Mouse (Mus musculus) midbrain, embryonic 11.5 days (tissue): ENCODE measurements around the gene Rnf2. TPM values are rescaled to one million over a fixed set of nuclear protein-coding genes. Genes with fewer than 3 reads are reported as not detected.

Experiments
- ATAC-seq: fragments of 200-750 bp; cut with Nextera tagmentation; 2 replicates; pipeline ENCODE4 v1.8.0; 2017; ENCODE audit warnings: moderate TSS enrichment, moderate library complexity; ENCODE audit not compliant: low FRiP score
- DNase-seq: peaks from one replicate; pipeline ENCODE4 v3.0.0; 2015; ENCODE audit warnings: low spot score; ENCODE audit errors: missing footprints
- H3K27ac ChIP-seq: fragments of 300-500 bp; sonication (generic); 2 replicates; pipeline ENCODE4 v1.5.1; 2014; ENCODE audit warnings: low read depth, low read length
- H3K27me3 ChIP-seq: fragments of 300-500 bp; sonication (generic); 2 replicates; pipeline ENCODE4 v1.6.1; 2014; ENCODE audit warnings: mild to moderate bottlenecking, low read length, moderate library complexity, mixed read lengths; ENCODE audit not compliant: control insufficient read depth, insufficient read depth
- H3K36me3 ChIP-seq: fragments of 300-500 bp; sonication (generic); 2 replicates; pipeline ENCODE4 v1.6.1; 2014; ENCODE audit warnings: mild to moderate bottlenecking, low read length, moderate library complexity, mixed read lengths; ENCODE audit not compliant: control insufficient read depth, insufficient read depth
- H3K4me1 ChIP-seq: fragments of 300-500 bp; sonication (generic); 2 replicates; pipeline ENCODE4 v1.6.1; 2014; ENCODE audit warnings: low read length; ENCODE audit not compliant: control insufficient read depth, insufficient read depth
- H3K4me2 ChIP-seq: fragments of 300-500 bp; sonication (generic); 2 replicates; pipeline ENCODE4 v1.6.1; 2014; ENCODE audit warnings: mild to moderate bottlenecking, moderate library complexity
- H3K4me3 ChIP-seq: fragments of 300-500 bp; sonication (generic); 2 replicates; pipeline ENCODE4 v1.5.1; 2014; ENCODE audit warnings: low read depth, low read length
- H3K9ac ChIP-seq: fragments of 300-500 bp; sonication (generic); 2 replicates; pipeline ENCODE4 v1.6.1; 2014; ENCODE audit warnings: low read length
- H3K9me3 ChIP-seq: fragments of 300-500 bp; sonication (generic); 2 replicates; pipeline ENCODE4 v1.6.1; 2016; ENCODE audit warnings: low read length; ENCODE audit not compliant: control insufficient read depth
- WGBS: fragments of 180-500 bp; shearing (Covaris S2); extraction: QIAGEN DNeasy Blood & Tissue Kit; methylation state at CpG from one replicate; pipeline ENCODE4 v1.1.7; 2014; 5-methylcytosine and 5-hydroxymethylcytosine counted together
- polyA plus RNA-seq: library from polyadenylated mRNA; unstranded; fragments of >200 nt; fragmentation: Nextera tagmentation; extraction: Ambion mirVana; gene quantifications from 2 replicates; pipeline ENCODE4 v1.2.1, GENCODE M21; 2014

Rnf2 gene
- polyA plus RNA-seq: 149 and 161 TPM in 2 replicates

DNA sequence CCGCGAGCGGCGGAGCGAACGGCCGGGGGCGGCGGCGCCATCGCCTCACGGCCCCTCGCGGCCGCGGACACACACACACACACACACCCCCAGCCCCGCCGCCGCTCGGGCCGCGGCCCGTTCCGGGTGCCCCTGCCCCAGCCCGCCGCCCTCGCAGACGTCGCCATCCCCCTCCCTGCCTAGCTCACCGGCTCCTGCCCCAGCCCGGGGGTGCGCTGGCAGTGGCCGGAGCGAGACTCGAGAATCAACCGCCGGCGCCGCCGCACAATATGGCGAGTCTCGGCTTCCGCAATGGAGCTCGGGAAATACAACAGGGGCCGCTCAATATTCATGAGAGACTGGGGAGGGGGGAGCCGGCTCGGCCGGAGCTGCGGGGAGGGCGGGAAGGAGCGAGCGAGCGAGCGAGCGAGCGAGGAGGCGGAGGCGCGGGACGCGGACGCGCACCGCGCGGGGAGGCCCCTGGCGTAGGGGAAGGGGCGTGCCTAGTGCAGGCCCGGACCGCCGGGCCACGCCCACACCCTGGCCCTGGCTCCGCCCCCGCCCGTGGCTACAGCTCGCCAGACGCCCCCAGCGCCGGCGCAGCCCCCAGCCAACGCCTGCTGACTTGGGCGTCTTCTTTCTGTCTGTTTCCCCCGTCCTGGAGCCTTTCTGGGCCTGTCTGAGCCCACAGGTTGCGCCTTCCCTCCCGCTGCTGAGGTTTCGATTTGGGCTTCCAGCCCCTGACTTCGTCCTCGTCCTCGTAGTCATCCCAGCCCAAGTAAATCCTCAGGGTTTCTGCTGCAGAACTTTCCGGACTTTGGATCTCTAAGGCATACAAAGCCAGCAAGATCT, at the start of gene Rnf2:
Gene Rnf2, minus strand, starts transcription at position 425 of the 831 bp plus-strand sequence.
- peak within 1 kb of the TSS; percentile 58 for H3K4me2 ChIP-seq
- ATAC-seq: peak; percentile 97
- peak within 1 kb of the TSS; percentile 96 for H3K9ac ChIP-seq
- WGBS: under 1% methylated on average over 77 of the region's 90 CpGs
- peak within 1 kb of the TSS; percentile 95 for H3K27ac ChIP-seq
- H3K9me3 ChIP-seq: no peaks in the 10 kb centered on the region
- H3K27me3 ChIP-seq: no peaks in the 10 kb centered on the region
- peaks cover 3% of the 10 kb centered on the region; the same call in 1 of the 2 replicates for H3K4me1 ChIP-seq
- no peaks in the 10 kb centered on the region for H3K36me3 ChIP-seq
- DNase-seq: peak; percentile 100
- H3K4me3 ChIP-seq: peak within 1 kb of the TSS; percentile 80

GRCm38 (mm10) chr1:151549794-151550193, 49.0 kb upstream of the Rnf2 start:
- Histone ChIP-seq H3K36me3 (no peaks in the 10 kb centered on the region), H3K4me1 (no peaks in the 10 kb centered on the region), H3K27me3 (no peaks in the 10 kb centered on the region), H3K4me2 (no peak overlapping the region), H3K9me3 (no peaks in the 10 kb centered on the region), H3K9ac (no peak overlapping the region), H3K4me3 (no peak overlapping the region), H3K27ac (no peak overlapping the region)
- 82% methylated on average over 7 of the region's 7 CpGs for WGBS
- ATAC-seq: no peak
- no peak for DNase-seq

- H3K4me1 ChIP-seq: no peaks in the 10 kb centered on the region
- no peak overlapping the region for H3K9ac ChIP-seq
- no peak for DNase-seq
- H3K9me3 ChIP-seq: no peaks in the 10 kb centered on the region
- 86% methylated on average over 8 of the region's 8 CpGs for WGBS
- no peak overlapping the region for H3K4me3 ChIP-seq
- no peaks in the 10 kb centered on the region for H3K36me3 ChIP-seq
- no peaks in the 10 kb centered on the region for H3K27me3 ChIP-seq
- no peak for ATAC-seq
- H3K4me2 ChIP-seq: no peak overlapping the region
- H3K27ac ChIP-seq: no peak overlapping the region
Measured at GRCm38 (mm10) chr1:151548896-151549610, 48.3 kb upstream of the Rnf2 start.

- H3K36me3 ChIP-seq: no peaks in the 10 kb centered on the region
- no peak for ATAC-seq
- no peak overlapping the region for H3K27ac ChIP-seq
- no peak overlapping the region for H3K4me3 ChIP-seq
- no peak overlapping the region for H3K9ac ChIP-seq
- no peaks in the 10 kb centered on the region for H3K9me3 ChIP-seq
- no peaks in the 10 kb centered on the region for H3K27me3 ChIP-seq
- WGBS: 82% methylated on average over 7 of the region's 7 CpGs
- H3K4me2 ChIP-seq: no peak overlapping the region
- DNase-seq: no peak
- no peaks in the 10 kb centered on the region for H3K4me1 ChIP-seq
Measured at GRCm38 (mm10) chr1:151545571-151545970, 44.8 kb upstream of the Rnf2 start.

GRCm38 (mm10) chr1:151544581-151544980, 43.8 kb upstream of the Rnf2 start:
- Histone ChIP-seq H3K27ac (no peak overlapping the region), H3K4me1 (no peaks in the 10 kb centered on the region), H3K4me2 (no peak overlapping the region), H3K27me3 (no peaks in the 10 kb centered on the region), H3K36me3 (no peaks in the 10 kb centered on the region), H3K9me3 (no peaks in the 10 kb centered on the region), H3K9ac (no peak overlapping the region), H3K4me3 (no peak overlapping the region)
- ATAC-seq (no peak), DNase-seq (no peak)
- 96% methylated on average over 3 of the region's 3 CpGs for WGBS

DNA sequence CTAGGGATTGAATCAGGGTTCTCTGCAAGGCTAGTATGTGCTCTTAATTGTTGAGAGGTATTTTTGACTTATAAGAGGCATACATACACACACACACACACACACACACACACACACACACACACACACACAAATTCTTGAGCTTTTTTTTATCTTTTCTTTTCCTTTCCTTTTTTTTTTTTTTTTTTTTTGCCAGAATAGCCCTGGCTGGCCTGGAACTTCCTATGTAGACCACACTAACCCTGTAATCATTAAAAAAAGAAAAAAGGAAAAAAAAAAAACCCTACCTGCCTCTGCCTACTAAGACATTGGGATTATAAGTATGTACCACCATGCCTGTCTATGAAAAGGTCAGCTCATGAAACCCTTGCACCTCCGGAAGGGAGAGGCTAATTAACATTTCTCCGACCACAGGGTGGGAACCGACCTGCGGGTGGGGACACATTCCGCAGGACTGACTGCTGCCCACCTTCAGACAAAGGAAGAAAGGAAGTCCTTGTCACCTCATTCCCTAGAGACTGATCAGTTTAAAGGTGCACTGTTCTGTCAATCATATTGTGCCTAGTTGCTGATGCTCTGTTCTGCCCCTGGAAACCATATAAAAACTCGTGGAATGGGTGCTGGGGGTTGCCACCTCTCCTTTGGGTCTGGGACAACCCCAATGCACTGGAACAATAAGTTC, 43.2 kb upstream of the Rnf2 start:
- Histone ChIP-seq H3K27me3 (no peaks in the 10 kb centered on the region), H3K4me3 (no peak overlapping the region), H3K36me3 (no peaks in the 10 kb centered on the region), H3K4me1 (no peaks in the 10 kb centered on the region), H3K9ac (no peak overlapping the region), H3K9me3 (no peaks in the 10 kb centered on the region), H3K27ac (no peak overlapping the region), H3K4me2 (no peak overlapping the region)
- DNase-seq (no peak), ATAC-seq (no peak)
- 76% methylated on average over 6 of the region's 6 CpGs for WGBS

DNA sequence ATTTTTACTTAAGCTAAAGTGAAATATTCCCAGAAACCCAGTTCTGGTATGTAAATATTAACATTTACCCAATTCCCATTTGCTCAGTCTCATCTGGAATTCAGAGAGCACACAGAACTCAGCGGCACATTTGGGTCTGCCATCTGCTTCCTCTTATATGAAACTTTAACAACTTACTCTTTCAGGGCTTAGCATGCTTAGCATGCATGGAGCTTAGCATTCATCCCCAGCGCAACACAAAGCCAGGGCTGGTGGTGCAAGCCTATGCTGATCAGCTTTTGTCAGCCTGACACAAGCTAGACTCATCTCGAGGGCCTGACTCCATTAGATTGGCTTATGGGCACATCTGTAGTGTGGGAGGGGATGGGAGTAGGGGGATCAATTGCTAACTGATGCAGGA, 25.9 kb upstream of the Rnf2 start:
- Histone ChIP-seq H3K9ac (no peak overlapping the region), H3K27me3 (no peaks in the 10 kb centered on the region), H3K4me1 (no peaks in the 10 kb centered on the region), H3K9me3 (no peaks in the 10 kb centered on the region), H3K27ac (no peak overlapping the region), H3K4me2 (no peak overlapping the region), H3K36me3 (no peaks in the 10 kb centered on the region), H3K4me3 (no peak overlapping the region)
- DNase-seq: no peak
- WGBS: 61% methylated on average over 3 of the region's 3 CpGs
- peak; percentile 74 for ATAC-seq

DNA sequence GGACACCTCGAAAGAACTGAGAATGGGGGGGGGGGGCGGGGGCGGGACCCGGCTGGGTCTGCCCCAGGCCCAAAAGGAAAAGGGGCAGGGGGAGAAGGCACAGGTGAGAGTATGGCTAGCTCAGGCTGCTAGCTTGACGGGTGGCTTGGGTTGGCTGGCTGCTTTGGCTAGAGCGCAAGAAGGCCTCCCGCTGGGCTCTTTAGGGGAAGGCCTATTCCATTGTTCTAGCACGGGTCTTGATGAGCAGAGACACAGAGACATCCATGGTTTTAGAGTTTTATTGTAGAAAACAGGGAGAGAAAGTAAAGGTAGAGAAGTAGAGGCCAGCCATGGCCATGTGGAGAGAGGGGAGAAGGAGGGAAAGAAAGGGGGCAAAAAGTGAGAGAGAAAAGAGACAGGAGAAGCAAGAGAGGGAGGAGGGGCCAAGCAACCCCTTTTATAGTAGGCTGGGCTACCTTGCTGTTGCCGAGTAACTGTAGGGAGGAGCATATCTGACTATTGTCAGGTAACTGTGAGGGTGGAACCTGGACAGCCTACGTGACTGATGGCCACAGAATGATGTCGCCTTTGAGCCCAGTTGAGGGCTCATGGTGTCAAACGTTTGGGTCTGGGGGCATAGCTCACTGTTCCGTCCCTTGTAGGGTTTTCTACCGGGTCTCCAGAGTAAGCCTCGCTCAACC, 17.0 kb upstream of the Rnf2 start:
- 81% methylated on average over 11 of the region's 15 CpGs for WGBS
- no peaks in the 10 kb centered on the region for H3K36me3 ChIP-seq
- H3K4me2 ChIP-seq: no peak overlapping the region
- no peaks in the 10 kb centered on the region for H3K27me3 ChIP-seq
- no peak overlapping the region for H3K9ac ChIP-seq
- H3K4me1 ChIP-seq: no peaks in the 10 kb centered on the region
- H3K4me3 ChIP-seq: no peak overlapping the region
- H3K27ac ChIP-seq: no peak overlapping the region
- no peak for DNase-seq
- no peaks in the 10 kb centered on the region for H3K9me3 ChIP-seq
- no peak for ATAC-seq
